Mouse (Mus musculus): Measurements from ENCODE around the gene Hjurp. TPM values are rescaled to one million over a fixed set of nuclear protein-coding genes. Genes with fewer than 3 reads are reported as not detected.
A peak's percentile ranks its signal among the peaks of the same experiment; 100 is the strongest.

The Hjurp gene
- total and polyA plus RNA-seq, 3 experiments: 67.6 to 80.8 (median 69.8) TPM

GRCm38 (mm10) chr1:88277818-88278511 is 532 bp upstream of the Hjurp start:
- peak overlapping the region; percentile 16 for H3K9ac ChIP-seq (ENCODE audit: insufficient read depth, low read depth)
- no peak for DNase-seq (ENCODE audit: extremely low read depth)
- peaks cover 39% of the 10 kb centered on the region for H3K27me3 ChIP-seq (replicated peaks)
- peaks cover 23% of the 10 kb centered on the region for H3K9me3 ChIP-seq (replicated peaks; ENCODE audit: low read length)
- in situ Hi-C loops (cut with MboI; ENCODE audit: low pct_ligation_motif_present, low pct_unique_long_range_greater_than_20kb, low sequenced_read_pairs): loop anchor here (25.0 kb wide), 1 partner anchor 316 kb away; no protein-coding TSS in a partner anchor
- peaks cover 17 to 28% of the 10 kb centered on the region in 2 experiments for H3K36me3 ChIP-seq (replicated peaks in 1 of 2; ENCODE audit: control insufficient read depth in 1 of 2, insufficient read depth in 1 of 2, low read length in 1 of 2)
- H3K4me3 ChIP-seq (replicated peaks in 1 of 3; ENCODE audit: low read depth in 2 of 3, low read length in 2 of 3, poor library complexity in 1 of 3): peak overlapping the region in 2 of 3 experiments; percentile 22 to 54
- dilution Hi-C loops (cut with MboI; ENCODE audit: extremely low pct_ligation_motif_present, extremely low pct_unique_long_range_greater_than_20kb, low sequenced_read_pairs): no loop called here
- H3K4me1 ChIP-seq (ENCODE audit: control insufficient read depth in 1 of 2, insufficient read depth in 2 of 2): peaks cover 5 to 23% of the 10 kb centered on the region in 2 experiments
- H3K4me2 ChIP-seq (ENCODE audit: insufficient read depth, low read depth, poor library complexity, severe bottlenecking): peak overlapping the region; percentile 44; the same call in 1 of the 2 replicates
- TF ChIP-seq EP300 (IDR thresholded peaks at IDR 0.05; ENCODE audit: low read length): peak; percentile 34; the same call in 1 of the 2 replicates
- no peak for TF ChIP-seq JUND (conservative IDR thresholded peaks at IDR 0.05; ENCODE audit: low read depth, low read length)
- 0 out of 2 replicates have a peak, but pooled peaks have one; percentile 57 for TF ChIP-seq RCOR1 (conservative IDR thresholded peaks at IDR 0.05; ENCODE audit: low read depth, low read length)
- TF ChIP-seq BHLHE40 (IDR thresholded peaks at IDR 0.05; ENCODE audit: low read depth, low read length): peak; percentile 1
- no peak overlapping the region for H3K27ac ChIP-seq (ENCODE audit: insufficient read depth, low read depth)
- H3K79me2 ChIP-seq (replicated peaks; ENCODE audit: control insufficient read depth, extremely low read depth, insufficient read depth, poor library complexity, severe bottlenecking): peaks cover 31% of the 10 kb centered on the region

GRCm38 (mm10) chr1:88276524-88277097 is 822 bp downstream of the Hjurp start:
- Histone ChIP-seq H3K4me1 (ENCODE audit: control insufficient read depth in 1 of 2, insufficient read depth in 2 of 2) (peaks cover 5 to 20% of the 10 kb centered on the region in 2 experiments), H3K27ac (ENCODE audit: insufficient read depth, low read depth) (no peak overlapping the region; the same call in 1 of the 2 replicates), H3K4me2 (ENCODE audit: insufficient read depth, low read depth, poor library complexity, severe bottlenecking) (peak overlapping the region; percentile 59), H3K4me3 (replicated peaks in 1 of 3; ENCODE audit: low read depth in 2 of 3, low read length in 2 of 3, poor library complexity in 1 of 3) (peak overlapping the region; percentile 54 to 66 (median 64)), H3K9me3 (replicated peaks; ENCODE audit: low read length) (peaks cover 18% of the 10 kb centered on the region), H3K79me2 (replicated peaks; ENCODE audit: control insufficient read depth, extremely low read depth, insufficient read depth, poor library complexity, severe bottlenecking) (peaks cover 31% of the 10 kb centered on the region), H3K27me3 (replicated peaks) (peaks cover 28% of the 10 kb centered on the region), H3K9ac (ENCODE audit: insufficient read depth, low read depth) (peak overlapping the region; percentile 38), H3K36me3 (replicated peaks in 1 of 2; ENCODE audit: control insufficient read depth in 1 of 2, insufficient read depth in 1 of 2, low read length in 1 of 2) (peaks cover 30 to 42% of the 10 kb centered on the region in 2 experiments)
- TF ChIP-seq MYC (IDR thresholded peaks at IDR 0.05; ENCODE audit: low read depth, low read length) (0 out of 2 replicates have a peak, but pooled peaks have one; percentile 36), ZKSCAN1 (IDR thresholded peaks at IDR 0.05; ENCODE audit: borderline replicate concordance, low read depth, low read length) (no peak), MXI1 (IDR thresholded peaks at IDR 0.05; ENCODE audit: low read depth, low read length) (peak; percentile 74; the same call in 1 of the 2 replicates), POLR2A (IDR thresholded peaks at IDR 0.05; ENCODE audit: low read depth, low read length) (no peak), RCOR1 (conservative IDR thresholded peaks at IDR 0.05; ENCODE audit: low read depth, low read length) (0 out of 2 replicates have a peak, but pooled peaks have one; percentile 40), MAX (IDR thresholded peaks at IDR 0.05; ENCODE audit: low read length) (peak; percentile 68; the same call in 1 of the 2 replicates), KAT2A (IDR thresholded peaks at IDR 0.05; ENCODE audit: insufficient replicate concordance, low read length) (0 out of 2 replicates have a peak, but pooled peaks have one; percentile 6), CTCF (conservative IDR thresholded peaks at IDR 0.05 in 1 of 2, IDR thresholded peaks at IDR 0.05 in 1 of 2; ENCODE audit: low read depth in 2 of 2, low read length in 2 of 2) (no peak), BHLHE40 (IDR thresholded peaks at IDR 0.05; ENCODE audit: low read depth, low read length) (peak; percentile 43; the same call in 1 of the 2 replicates), ELF1 (IDR thresholded peaks at IDR 0.05; ENCODE audit: low read depth, low read length) (no peak), E2F4 (IDR thresholded peaks at IDR 0.05; ENCODE audit: insufficient replicate concordance, low read depth, low read length) (no peak), MAFK (IDR thresholded peaks at IDR 0.05; ENCODE audit: insufficient replicate concordance, low read length) (peak; percentile 58; the same call in 1 of the 2 replicates), MAZ (IDR thresholded peaks at IDR 0.05; ENCODE audit: low read depth, low read length) (peak; percentile 43; the same call in 1 of the 2 replicates), EP300 (IDR thresholded peaks at IDR 0.05; ENCODE audit: low read length) (peak; percentile 46; the same call in 1 of the 2 replicates), SIN3A (IDR thresholded peaks at IDR 0.05; ENCODE audit: low read length) (no peak), USF1 (IDR thresholded peaks at IDR 0.05; ENCODE audit: low read depth, low read length) (peak; percentile 86)
- dilution Hi-C loops (cut with MboI; ENCODE audit: extremely low pct_ligation_motif_present, extremely low pct_unique_long_range_greater_than_20kb, low sequenced_read_pairs) (no loop called here), in situ Hi-C loops (cut with MboI; ENCODE audit: low pct_ligation_motif_present, low pct_unique_long_range_greater_than_20kb, low sequenced_read_pairs) (loop anchor here (25.0 kb wide), 1 partner anchor 314 kb away; no protein-coding TSS in a partner anchor)
- DNase-seq (ENCODE audit: extremely low read depth): no peak
